Mouse (Mus musculus) liver, postnatal 0 days (tissue): ENCODE measurements around the gene Sp2. TPM values are rescaled to one million over a fixed set of nuclear protein-coding genes. Genes with fewer than 3 reads are reported as not detected.

ENCODE experiments used
- ATAC-seq: fragments of 200-750 bp; cut with Nextera tagmentation; 2 replicates; pipeline ENCODE4 v1.8.0; 2017; ENCODE audit warnings: mild to moderate bottlenecking, moderate library complexity
- DNase-seq: peaks from one replicate; pipeline ENCODE4 v3.0.0-alpha.2; 2016
- H3K27ac ChIP-seq: fragments of 300-500 bp; sonication (generic); 2 replicates; pipeline ENCODE4 v1.5.1; 2014; ENCODE audit warnings: antibody characterized with exemption, moderate library complexity, mild to moderate bottlenecking, low read depth
- H3K27me3 ChIP-seq: fragments of 300-500 bp; sonication (generic); 2 replicates; pipeline ENCODE4 v1.6.1; 2014; ENCODE audit warnings: low read length, control low read depth, mixed read lengths; ENCODE audit not compliant: insufficient read depth
- H3K36me3 ChIP-seq: fragments of 300-500 bp; sonication (generic); replicated peaks from 2 replicates; pipeline ENCODE4 v1.6.1; 2014; ENCODE audit warnings: mild to moderate bottlenecking, control low read depth, low read length, moderate library complexity, mixed read lengths; ENCODE audit not compliant: insufficient read depth
- H3K4me1 ChIP-seq: fragments of 300-500 bp; sonication (generic); 2 replicates; pipeline ENCODE4 v1.6.1; 2014; ENCODE audit warnings: antibody characterized with exemption, mild to moderate bottlenecking, control low read depth; ENCODE audit not compliant: insufficient read depth
- H3K4me2 ChIP-seq: fragments of 300-500 bp; sonication (generic); 2 replicates; pipeline ENCODE4 v1.6.1; 2014; ENCODE audit warnings: low read depth, mild to moderate bottlenecking, low read length, moderate library complexity, mixed read lengths
- H3K4me3 ChIP-seq: fragments of 300-500 bp; sonication (generic); 2 replicates; pipeline ENCODE4 v1.5.1; 2014; ENCODE audit warnings: low read depth, low read length
- H3K9ac ChIP-seq: fragments of 300-500 bp; sonication (generic); replicated peaks from 2 replicates; pipeline ENCODE4 v1.6.1; 2014; ENCODE audit warnings: mild to moderate bottlenecking, moderate library complexity
- H3K9me3 ChIP-seq: fragments of 300-500 bp; sonication (generic); 2 replicates; pipeline ENCODE4 v1.6.1; 2016; ENCODE audit warnings: mild to moderate bottlenecking, control low read depth, low read length, mixed read lengths
- CTCF ChIP-seq: sonication (generic); IDR thresholded peaks from 2 replicates; pipeline ENCODE4 v1.5.1; 2016; ENCODE audit warnings: antibody characterized with exemption, low read depth
- EP300 ChIP-seq: IDR thresholded peaks from 2 replicates; pipeline ENCODE4 v1.6.1; 2016; ENCODE audit warnings: antibody characterized with exemption, low read depth, mild to moderate bottlenecking
- WGBS: fragments of 180-500 bp; shearing (Covaris S2); extraction: QIAGEN DNeasy Blood & Tissue Kit; methylation state at CpG from one replicate; pipeline ENCODE4 v1.1.7; 2014; ENCODE audit not compliant: insufficient replicate concordance; 5-methylcytosine and 5-hydroxymethylcytosine counted together
- polyA plus RNA-seq: library from polyadenylated mRNA; unstranded; fragments of >200 nt; fragmentation: Nextera tagmentation; extraction: Ambion mirVana; gene quantifications from 2 replicates; pipeline ENCODE4 v1.2.1, GENCODE M21; 2015

Gene Sp2
- polyA plus RNA-seq, 1 experiment from 2014 or later, result 6.8 TPM

- DNase-seq (no peak), ATAC-seq (no peak; the same call in 1 of the 2 replicates)
- peak overlapping the region; percentile 32 for H3K9ac ChIP-seq
- no peak overlapping the region for H3K27ac ChIP-seq
- H3K4me1 ChIP-seq, result peaks cover 8% of the 10 kb centered on the region; the same call in 1 of the 2 replicates
- TF ChIP-seq EP300 (no peak), CTCF (no peak)
- peak overlapping the region; percentile 55 for H3K4me2 ChIP-seq
- no peaks in the 10 kb centered on the region for H3K9me3 ChIP-seq
- peaks cover 22% of the 10 kb centered on the region for H3K27me3 ChIP-seq
- H3K36me3 ChIP-seq, result no peaks in the 10 kb centered on the region
- H3K4me3 ChIP-seq, result peak overlapping the region; percentile 1; the same call in 1 of the 2 replicates
- WGBS, result 27% methylated on average over 17 of the region's 17 CpGs
These were observed 14.1 kb upstream of the Sp2 start for GRCm38 (mm10) chr11:96996773-96997379.

DNA sequence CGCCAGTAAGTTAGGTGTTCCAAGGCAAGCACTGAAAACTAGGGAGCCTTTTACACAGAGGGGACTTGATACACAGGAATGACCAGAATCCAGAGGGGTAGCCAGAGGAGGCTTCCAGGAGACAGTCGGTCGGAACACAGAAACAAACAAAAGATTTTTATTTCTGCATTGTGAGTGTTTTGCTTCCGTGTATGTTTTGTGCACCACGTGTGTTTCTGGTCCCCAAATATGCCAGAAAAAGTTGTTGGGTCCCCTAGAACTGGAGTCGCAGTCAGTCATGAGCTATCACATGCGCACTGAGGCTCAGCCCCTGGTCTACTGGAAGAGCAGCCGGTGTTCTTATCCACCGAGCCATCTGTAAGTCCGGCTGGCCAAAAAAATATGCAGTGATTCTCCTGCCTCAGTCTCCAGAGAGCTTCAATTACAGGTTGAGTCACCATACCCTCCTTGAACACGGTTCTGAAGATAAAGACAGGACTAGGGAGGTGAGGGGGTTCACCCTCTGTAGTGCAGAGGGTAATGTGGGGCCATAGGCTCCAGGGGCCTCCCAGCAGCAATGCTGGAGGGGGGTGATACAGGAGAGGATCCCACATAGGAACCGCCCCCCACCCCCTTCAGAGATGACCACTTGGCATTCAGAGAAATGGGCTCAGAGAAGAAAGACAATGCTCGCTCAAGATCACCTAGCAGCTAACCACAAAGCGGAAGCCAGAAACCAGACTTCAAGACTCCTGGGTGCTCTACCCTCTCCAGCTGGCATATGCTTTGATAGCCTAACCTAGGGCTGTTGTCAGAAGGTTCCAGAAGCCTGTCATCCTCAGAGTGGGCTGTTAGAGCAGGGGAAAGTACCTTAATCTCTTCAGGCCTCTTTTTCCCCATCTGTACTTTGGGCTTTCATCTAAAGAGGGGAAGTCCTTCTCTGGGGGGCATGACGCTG, 13.3 kb upstream of the Sp2 start:
- Histone ChIP-seq H3K27ac (no peak overlapping the region), H3K9me3 (no peaks in the 10 kb centered on the region), H3K4me1 (peaks cover 8% of the 10 kb centered on the region; the same call in 1 of the 2 replicates), H3K9ac (no peak overlapping the region), H3K4me2 (no peak overlapping the region), H3K36me3 (no peaks in the 10 kb centered on the region), H3K27me3 (peaks cover 22% of the 10 kb centered on the region), H3K4me3 (no peak overlapping the region)
- ATAC-seq (no peak), DNase-seq (no peak)
- 60% methylated on average over 15 of the region's 15 CpGs for WGBS
- TF ChIP-seq EP300, result no peak
- TF ChIP-seq CTCF, result no peak

GRCm38 (mm10) chr11:96995031-96995430, 12.3 kb upstream of the Sp2 start:
- no peaks in the 10 kb centered on the region for H3K36me3 ChIP-seq
- peaks cover 22% of the 10 kb centered on the region for H3K27me3 ChIP-seq
- no peaks in the 10 kb centered on the region for H3K9me3 ChIP-seq
- ATAC-seq, result no peak
- no peak overlapping the region for H3K4me2 ChIP-seq
- H3K9ac ChIP-seq, result no peak overlapping the region
- no peak for DNase-seq
- H3K4me3 ChIP-seq, result no peak overlapping the region
- no peak overlapping the region for H3K27ac ChIP-seq
- TF ChIP-seq CTCF (no peak), EP300 (no peak)
- 60% methylated on average over 5 of the region's 5 CpGs for WGBS
- peaks cover 8% of the 10 kb centered on the region; the same call in 1 of the 2 replicates for H3K4me1 ChIP-seq

- no peaks in the 10 kb centered on the region for H3K9me3 ChIP-seq
- H3K4me2 ChIP-seq, result no peak overlapping the region
- no peaks in the 10 kb centered on the region for H3K36me3 ChIP-seq
- 32% methylated on average over 8 of the region's 8 CpGs for WGBS
- no peak for TF ChIP-seq CTCF
- no peak overlapping the region for H3K9ac ChIP-seq
- DNase-seq (no peak), ATAC-seq (no peak)
- H3K4me3 ChIP-seq, result no peak overlapping the region
- H3K27ac ChIP-seq, result no peak overlapping the region
- H3K27me3 ChIP-seq, result peaks cover 21% of the 10 kb centered on the region
- peaks cover 14% of the 10 kb centered on the region; the same call in 1 of the 2 replicates for H3K4me1 ChIP-seq
These were observed 10.1 kb upstream of the Sp2 start for GRCm38 (mm10) chr11:96992722-96993311.

DNA sequence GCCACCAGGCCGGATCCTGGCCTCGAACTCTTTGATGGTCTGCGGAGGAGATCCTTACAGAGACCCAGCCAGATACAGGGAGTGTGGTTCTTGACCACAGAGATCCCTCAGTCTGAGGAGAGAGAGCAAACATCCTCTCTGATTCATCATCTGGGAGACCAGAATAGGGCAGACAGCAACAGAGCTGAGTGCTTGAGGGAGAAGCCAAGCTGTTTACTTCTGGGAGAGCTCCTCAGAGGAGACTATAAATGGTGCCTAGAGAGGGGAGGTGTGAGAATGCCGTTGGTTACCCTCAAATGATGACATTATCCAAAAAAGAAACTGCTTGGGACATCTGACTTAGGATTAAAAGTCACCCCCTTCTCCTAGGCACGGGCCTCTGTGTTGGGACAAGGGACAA, 8.7 kb upstream of the Sp2 start:
- Histone ChIP-seq H3K27ac (no peak overlapping the region), H3K9ac (no peak overlapping the region), H3K4me2 (no peak overlapping the region), H3K4me3 (no peak overlapping the region), H3K4me1 (peaks cover 13% of the 10 kb centered on the region), H3K36me3 (no peaks in the 10 kb centered on the region), H3K27me3 (peaks cover 26% of the 10 kb centered on the region), H3K9me3 (no peaks in the 10 kb centered on the region)
- ATAC-seq (no peak), DNase-seq (no peak)
- TF ChIP-seq EP300, result no peak
- TF ChIP-seq CTCF, result no peak
- WGBS, result 67% methylated on average over 5 of the region's 5 CpGs
